Mouse (Mus musculus) thymus, adult 18-20 months (tissue): ENCODE data around the gene Adgrl3.

Experiments used
- DNase-seq, 2 experiments: peaks; one replicate each; pipeline ENCODE4 v3.0.0; 2022; ENCODE audit warnings: mixed read lengths in 2 of 2

The Adgrl3 gene

GRCm38 (mm10) chr5:81269689-81270088 lies 249.8 kb downstream of the Adgrl3 start:
- no peak for DNase-seq

GRCm38 (mm10) chr5:81275346-81276047 lies 255.6 kb downstream of the Adgrl3 start:
- DNase-seq, result no peak

- no peak for DNase-seq
Observed at GRCm38 (mm10) chr5:81279246-81279645, 259.3 kb downstream of the Adgrl3 start.

- no peak for DNase-seq
Observed at GRCm38 (mm10) chr5:81285643-81286042, 265.7 kb downstream of the Adgrl3 start.

- no peak for DNase-seq
Observed at GRCm38 (mm10) chr5:81301874-81302273, 281.9 kb downstream of the Adgrl3 start.

GRCm38 (mm10) chr5:81317406-81318112 lies 297.6 kb downstream of the Adgrl3 start:
- no peak for DNase-seq

- no peak for DNase-seq
Observed at GRCm38 (mm10) chr5:81321276-81321934, 301.5 kb downstream of the Adgrl3 start.

GRCm38 (mm10) chr5:81322064-81322463 lies 302.1 kb downstream of the Adgrl3 start:
- DNase-seq, result no peak

GRCm38 (mm10) chr5:81326916-81327315 lies 307.0 kb downstream of the Adgrl3 start:
- DNase-seq, result no peak

- DNase-seq, result no peak
Observed at GRCm38 (mm10) chr5:81327392-81327791, 307.5 kb downstream of the Adgrl3 start.

- DNase-seq, result no peak
Observed at GRCm38 (mm10) chr5:81329571-81329971, 309.6 kb downstream of the Adgrl3 start.

GRCm38 (mm10) chr5:81344330-81344729 lies 324.4 kb downstream of the Adgrl3 start:
- DNase-seq, result no peak

- no peak for DNase-seq
Observed at GRCm38 (mm10) chr5:81345096-81345435, 325.1 kb downstream of the Adgrl3 start.

GRCm38 (mm10) chr5:81345436-81346131 lies 325.6 kb downstream of the Adgrl3 start:
- DNase-seq, result no peak

GRCm38 (mm10) chr5:81347571-81347970 lies 327.6 kb downstream of the Adgrl3 start:
- no peak for DNase-seq

GRCm38 (mm10) chr5:81359560-81359959 lies 339.6 kb downstream of the Adgrl3 start:
- DNase-seq, result no peak

GRCm38 (mm10) chr5:81364198-81364643 lies 344.3 kb downstream of the Adgrl3 start:
- DNase-seq, result no peak

- DNase-seq, result no peak
Observed at GRCm38 (mm10) chr5:81365250-81365649, 345.3 kb downstream of the Adgrl3 start.

GRCm38 (mm10) chr5:81370126-81370850 lies 350.4 kb downstream of the Adgrl3 start:
- DNase-seq, result no peak

- DNase-seq, result no peak
Observed at GRCm38 (mm10) chr5:81375992-81376391, 356.1 kb downstream of the Adgrl3 start.

GRCm38 (mm10) chr5:81405582-81406143 lies 385.7 kb downstream of the Adgrl3 start:
- no peak for DNase-seq

GRCm38 (mm10) chr5:81417326-81417725 lies 397.4 kb downstream of the Adgrl3 start:
- no peak for DNase-seq
